Mouse (Mus musculus): ENCODE data around the gene Cep170b. TPM values are rescaled to one million over a fixed set of nuclear protein-coding genes. Genes with fewer than 3 reads are reported as not detected.

Gene Cep170b
- polyA plus RNA-seq, 1 experiment from 2014 or later, result 48.8 TPM

- Histone ChIP-seq H3K36me3 (no peaks in the 10 kb centered on the region), H3K4me1 (replicated peaks) (no peaks in the 10 kb centered on the region), H3K27ac (replicated peaks) (no peak within 1 kb of the TSS), H3K27me3 (no peaks in the 10 kb centered on the region), H3K4me3 (no peak within 1 kb of the TSS), H3K9ac (no peak within 1 kb of the TSS), H3K9me3 (no peaks in the 10 kb centered on the region), H3K4me2 (no peak within 1 kb of the TSS)
- no peak for ATAC-seq (ENCODE audit: low FRiP score, low read depth)
- WGBS, result 43% methylated on average over 4 of the region's 4 CpGs
These were observed 40.1 kb downstream of the Cep170b start, which contains the start of gene Pld4 for GRCm38 (mm10) chr12:112760154-112760926. TSS of gene Pld4 (plus strand) at chr12:112760655.

DNA sequence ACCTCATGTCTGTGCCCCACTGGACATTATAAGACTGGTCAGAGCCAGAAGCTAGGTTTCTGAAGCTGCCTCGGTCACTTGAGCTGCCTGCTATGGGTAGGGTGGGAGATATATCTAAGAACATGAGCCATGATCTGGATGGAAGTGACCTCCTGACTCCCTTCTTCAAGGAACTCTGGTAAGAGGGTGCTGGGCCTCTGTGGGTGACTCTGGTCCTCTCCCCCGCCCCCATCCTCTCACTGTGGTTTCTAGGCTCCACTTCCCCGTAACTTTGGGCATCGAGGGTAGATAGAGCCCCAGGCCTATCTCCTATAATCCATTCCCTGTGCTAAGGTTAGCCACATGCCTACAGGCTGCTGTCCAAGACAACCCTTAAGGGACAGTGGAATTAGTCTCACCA is 41.2 kb downstream of the Cep170b start:
- no peak overlapping the region for H3K9ac ChIP-seq
- ATAC-seq (ENCODE audit: low FRiP score, low read depth), result no peak
- H3K4me3 ChIP-seq, result no peak overlapping the region
- no peaks in the 10 kb centered on the region for H3K36me3 ChIP-seq
- H3K27ac ChIP-seq (replicated peaks), result no peak overlapping the region
- H3K9me3 ChIP-seq, result no peaks in the 10 kb centered on the region
- no peaks in the 10 kb centered on the region for H3K4me1 ChIP-seq (replicated peaks)
- H3K4me2 ChIP-seq, result no peak overlapping the region
- H3K27me3 ChIP-seq, result no peaks in the 10 kb centered on the region
- 95% methylated on average over 4 of the region's 4 CpGs for WGBS

DNA sequence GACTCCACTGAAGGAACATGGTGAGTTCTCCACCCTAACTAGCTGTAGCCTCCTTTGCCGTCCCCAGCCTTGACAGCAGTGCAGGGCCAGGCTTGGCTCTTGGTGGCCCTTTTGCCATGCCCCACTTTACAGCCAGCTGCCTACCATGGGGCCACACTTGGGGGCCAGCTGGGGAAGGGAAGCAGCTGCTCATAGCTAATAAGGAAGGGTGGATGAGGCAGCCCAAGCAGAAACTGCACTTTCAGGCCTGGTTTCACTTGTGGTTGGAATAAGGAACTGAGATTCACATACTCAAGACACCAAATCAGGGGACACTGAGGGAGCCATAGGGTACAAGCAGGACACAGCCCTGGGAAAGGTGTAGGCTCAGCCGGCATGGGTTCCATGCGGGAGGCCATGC is 41.8 kb downstream of the Cep170b start:
- Histone ChIP-seq H3K9ac (no peak overlapping the region), H3K27me3 (no peaks in the 10 kb centered on the region), H3K9me3 (no peaks in the 10 kb centered on the region), H3K36me3 (no peaks in the 10 kb centered on the region), H3K4me2 (no peak overlapping the region), H3K27ac (replicated peaks) (no peak overlapping the region), H3K4me1 (replicated peaks) (no peaks in the 10 kb centered on the region), H3K4me3 (no peak overlapping the region)
- 89% methylated on average over 3 of the region's 3 CpGs for WGBS
- no peak for ATAC-seq (ENCODE audit: low FRiP score, low read depth)

- H3K36me3 ChIP-seq, result no peaks in the 10 kb centered on the region
- no peak for ATAC-seq (ENCODE audit: low FRiP score, low read depth)
- 84% methylated on average over 4 of the region's 4 CpGs for WGBS
- H3K9ac ChIP-seq, result no peak overlapping the region
- no peaks in the 10 kb centered on the region for H3K9me3 ChIP-seq
- no peaks in the 10 kb centered on the region for H3K27me3 ChIP-seq
- no peaks in the 10 kb centered on the region for H3K4me1 ChIP-seq (replicated peaks)
- H3K27ac ChIP-seq (replicated peaks), result no peak overlapping the region
- H3K4me3 ChIP-seq, result no peak overlapping the region
- no peak overlapping the region for H3K4me2 ChIP-seq
These were observed 42.9 kb downstream of the Cep170b start for GRCm38 (mm10) chr12:112763176-112763575.

DNA sequence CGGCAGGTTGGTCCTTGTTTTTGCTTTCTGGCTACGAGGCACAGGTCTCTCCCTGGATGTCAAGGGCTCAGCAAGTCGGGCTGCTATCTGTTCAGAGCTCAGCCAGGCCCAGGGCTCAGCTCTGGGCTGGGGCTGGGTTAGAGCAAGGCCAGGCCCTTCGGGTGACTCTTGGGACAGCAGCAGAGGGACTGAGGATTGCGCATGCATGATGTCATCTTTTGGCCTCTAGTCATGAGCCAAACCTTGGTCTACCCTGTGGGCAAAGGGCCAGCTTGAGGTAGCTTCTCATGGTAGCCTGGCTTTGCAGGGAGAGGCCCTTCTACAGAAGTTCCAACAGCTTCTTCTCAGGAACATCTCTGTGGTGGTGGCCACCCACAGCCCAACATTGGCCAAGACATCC is 43.9 kb downstream of the Cep170b start:
- Histone ChIP-seq H3K9me3 (no peaks in the 10 kb centered on the region), H3K9ac (no peak overlapping the region), H3K4me3 (no peak overlapping the region), H3K27ac (replicated peaks) (no peak overlapping the region), H3K4me2 (no peak overlapping the region), H3K36me3 (no peaks in the 10 kb centered on the region), H3K4me1 (replicated peaks) (no peaks in the 10 kb centered on the region), H3K27me3 (no peaks in the 10 kb centered on the region)
- no peak for ATAC-seq (ENCODE audit: low FRiP score, low read depth)
- WGBS, result 90% methylated on average over 5 of the region's 5 CpGs

DNA sequence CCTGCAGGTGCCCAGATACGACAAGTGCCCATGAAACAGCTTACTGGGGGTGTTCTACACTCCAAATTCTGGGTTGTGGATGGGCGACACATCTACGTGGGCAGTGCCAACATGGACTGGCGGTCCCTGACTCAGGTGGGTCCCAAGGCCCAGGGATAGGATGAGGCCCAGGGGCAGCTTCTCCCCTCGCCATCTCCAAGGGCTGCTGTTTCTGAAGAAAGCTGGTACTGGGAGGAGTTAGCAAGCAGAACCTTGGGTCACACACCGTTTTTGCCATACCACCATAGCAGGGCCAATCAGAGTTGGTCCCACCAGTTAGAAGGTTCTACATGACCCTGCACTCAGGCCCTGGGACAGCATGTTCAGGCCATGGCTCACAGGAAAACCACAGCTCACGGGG is 44.7 kb downstream of the Cep170b start:
- no peak overlapping the region for H3K4me2 ChIP-seq
- no peaks in the 10 kb centered on the region for H3K4me1 ChIP-seq (replicated peaks)
- no peak overlapping the region for H3K4me3 ChIP-seq
- H3K9me3 ChIP-seq, result no peaks in the 10 kb centered on the region
- ATAC-seq (ENCODE audit: low FRiP score, low read depth), result no peak
- no peaks in the 10 kb centered on the region for H3K36me3 ChIP-seq
- 95% methylated on average over 7 of the region's 7 CpGs for WGBS
- H3K9ac ChIP-seq, result no peak overlapping the region
- H3K27ac ChIP-seq (replicated peaks), result no peak overlapping the region
- H3K27me3 ChIP-seq, result no peaks in the 10 kb centered on the region

GRCm38 (mm10) chr12:112766586-112766985 is 46.3 kb downstream of the Cep170b start:
- Histone ChIP-seq H3K4me3 (no peak overlapping the region), H3K9me3 (no peaks in the 10 kb centered on the region), H3K4me1 (replicated peaks) (no peaks in the 10 kb centered on the region), H3K27ac (replicated peaks) (no peak overlapping the region), H3K36me3 (no peaks in the 10 kb centered on the region), H3K4me2 (no peak overlapping the region), H3K27me3 (no peaks in the 10 kb centered on the region), H3K9ac (no peak overlapping the region)
- 90% methylated on average over 7 of the region's 7 CpGs for WGBS
- no peak for ATAC-seq (ENCODE audit: low FRiP score, low read depth)

- Histone ChIP-seq H3K27me3 (no peaks in the 10 kb centered on the region), H3K27ac (replicated peaks) (no peak overlapping the region), H3K4me3 (no peak overlapping the region), H3K9ac (no peak overlapping the region), H3K4me1 (replicated peaks) (no peaks in the 10 kb centered on the region), H3K4me2 (no peak overlapping the region), H3K9me3 (no peaks in the 10 kb centered on the region), H3K36me3 (no peaks in the 10 kb centered on the region)
- WGBS, result 87% methylated on average over 16 of the region's 16 CpGs
- ATAC-seq (ENCODE audit: low FRiP score, low read depth), result no peak
These were observed 47.0 kb downstream of the Cep170b start for GRCm38 (mm10) chr12:112767036-112767890.

DNA sequence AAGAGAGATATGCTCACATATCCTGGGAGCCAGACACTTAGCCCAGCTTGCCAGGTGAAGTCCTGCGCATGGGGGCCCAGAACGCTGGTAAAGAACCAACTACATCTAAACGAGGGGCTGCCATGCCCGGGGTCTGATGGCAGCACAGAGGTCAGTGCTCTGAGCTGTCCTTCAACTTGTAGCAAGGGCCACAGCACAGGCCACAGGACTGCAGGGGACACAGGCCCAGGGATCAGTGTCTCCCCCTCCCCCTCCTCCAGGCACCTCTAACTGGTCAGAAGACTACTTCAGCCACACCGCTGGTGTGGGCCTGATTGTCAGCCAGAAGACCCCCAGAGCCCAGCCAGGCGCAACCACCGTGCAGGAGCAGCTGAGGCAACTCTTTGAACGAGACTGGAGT is 47.9 kb downstream of the Cep170b start:
- Histone ChIP-seq H3K9ac (no peak overlapping the region), H3K27me3 (no peaks in the 10 kb centered on the region), H3K4me2 (no peak overlapping the region), H3K27ac (replicated peaks) (no peak overlapping the region), H3K9me3 (no peaks in the 10 kb centered on the region), H3K36me3 (no peaks in the 10 kb centered on the region), H3K4me1 (replicated peaks) (no peaks in the 10 kb centered on the region), H3K4me3 (no peak overlapping the region)
- WGBS, result 86% methylated on average over 8 of the region's 8 CpGs
- ATAC-seq (ENCODE audit: low FRiP score, low read depth), result no peak

DNA sequence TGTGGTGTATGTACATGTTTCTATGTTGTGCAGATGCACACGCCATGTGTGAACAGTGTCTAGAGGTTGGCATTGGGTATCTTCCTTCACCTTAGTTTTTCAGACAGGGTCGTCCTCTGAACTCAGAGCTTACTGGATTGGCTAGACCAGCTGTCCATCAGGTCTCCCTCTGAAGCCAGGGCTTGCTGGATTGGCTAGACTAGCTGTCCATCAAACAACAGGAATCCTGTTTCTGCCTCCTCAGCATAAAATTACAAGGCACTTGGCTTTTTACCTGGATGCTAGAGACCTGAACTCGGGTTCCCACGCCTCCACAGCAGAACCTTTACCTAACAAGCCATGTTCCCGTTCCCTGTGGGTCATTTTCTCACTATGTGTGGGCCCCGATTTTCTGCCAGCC is 48.8 kb downstream of the Cep170b start:
- 88% methylated on average over 6 of the region's 6 CpGs for WGBS
- Histone ChIP-seq H3K9me3 (no peaks in the 10 kb centered on the region), H3K4me1 (replicated peaks) (no peaks in the 10 kb centered on the region), H3K4me3 (no peak overlapping the region), H3K4me2 (no peak overlapping the region), H3K27ac (replicated peaks) (no peak overlapping the region), H3K36me3 (no peaks in the 10 kb centered on the region), H3K27me3 (no peaks in the 10 kb centered on the region), H3K9ac (no peak overlapping the region)
- no peak for ATAC-seq (ENCODE audit: low FRiP score, low read depth)

DNA sequence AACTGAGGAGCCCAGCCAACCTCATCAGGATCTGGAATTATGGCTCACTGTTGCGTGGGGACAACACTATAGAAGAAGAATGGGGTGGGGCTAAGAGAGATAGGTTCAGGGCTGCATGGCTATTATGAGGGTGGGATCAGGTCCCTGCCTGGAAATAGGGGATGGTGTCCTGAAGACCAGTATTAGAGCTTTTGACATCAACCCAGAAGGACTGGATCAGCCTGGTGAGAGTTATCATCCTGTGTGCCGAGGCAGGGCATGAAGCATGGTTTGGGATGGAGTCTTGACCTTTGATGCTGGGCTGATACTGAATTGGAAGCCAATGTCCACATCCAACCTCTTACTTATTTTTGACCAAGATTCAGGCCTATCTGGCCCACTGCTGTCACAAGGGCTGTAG is 49.5 kb downstream of the Cep170b start:
- Histone ChIP-seq H3K36me3 (no peaks in the 10 kb centered on the region), H3K4me2 (no peak overlapping the region), H3K9ac (no peak overlapping the region), H3K4me3 (no peak overlapping the region), H3K27me3 (no peaks in the 10 kb centered on the region), H3K9me3 (no peaks in the 10 kb centered on the region), H3K4me1 (replicated peaks) (no peaks in the 10 kb centered on the region), H3K27ac (replicated peaks) (no peak overlapping the region)
- 81% methylated on average over 2 of the region's 2 CpGs for WGBS
- ATAC-seq (ENCODE audit: low FRiP score, low read depth), result no peak

- no peak for ATAC-seq (ENCODE audit: low FRiP score, low read depth)
- H3K9me3 ChIP-seq, result no peaks in the 10 kb centered on the region
- WGBS, result 75% methylated on average over 4 of the region's 4 CpGs
These were observed 50.1 kb downstream of the Cep170b start for GRCm38 (mm10) chr12:112770396-112770795.

More at GRCm38 (mm10) chr12:112770396-112770795, 50.1 kb downstream of the Cep170b start:
- Histone ChIP-seq H3K36me3 (no peaks in the 10 kb centered on the region), H3K27ac (replicated peaks) (no peak overlapping the region), H3K4me3 (no peak overlapping the region), H3K4me1 (replicated peaks) (no peaks in the 10 kb centered on the region), H3K27me3 (no peaks in the 10 kb centered on the region), H3K9ac (no peak overlapping the region), H3K4me2 (no peak overlapping the region)
